Mouse (Mus musculus) left cerebral cortex, adult 6 months (tissue): Measurements from ENCODE around the gene Ipo9. TPM values are rescaled to one million over a fixed set of nuclear protein-coding genes. Genes with fewer than 3 reads are reported as not detected.

Experiments
- long read RNA-seq, 2 experiments: library from polyadenylated mRNA; unstranded; transcript quantifications; one replicate each; pipeline ENCODE4 v2.0.0; 2019 to 2020
- polyA plus RNA-seq: library from polyadenylated mRNA; unstranded; fragments of <200 nt; fragmentation: Nextera tagmentation; gene quantifications from 2 replicates; pipeline ENCODE4 v1.2.3, GENCODE M21; 2021

The Ipo9 gene
- polyA plus RNA-seq = 31.4 and 33.0 TPM in 2 replicates
- long read RNA-seq, experiment 1, full-length matches to known transcripts = 245 of 363 reads
- long read RNA-seq, experiment 1, partial matches to known transcripts = 51 of 363 reads
- long read RNA-seq, experiment 1, other reads (novel, unspliced or antisense) = 67 of 363 reads
- long read RNA-seq, experiment 2, full-length matches to known transcripts = 5 of 33 reads
- long read RNA-seq, experiment 2, partial matches to known transcripts = 8 of 33 reads
- long read RNA-seq, experiment 2, other reads (novel, unspliced or antisense) = 20 of 33 reads

GRCm38 (mm10) chr1:135429901-135430668, at the start of gene Ipo9:
TSS of gene Ipo9 (minus strand) at chr1:135430499.

GRCm38 (mm10) chr1:135374868-135375581, 55.3 kb downstream of the Ipo9 start, which contains the start of gene Shisa4:
TSS of gene Shisa4 (minus strand) at chr1:135375237.

Other genes starting within 250 kb of the Ipo9 start
- gene Elf3, start 171.9 kb downstream of the Ipo9 start, polyA plus RNA-seq = 0.12 and 0.20 TPM in 2 replicates
- gene Rnpep, start 146.4 kb downstream of the Ipo9 start, polyA plus RNA-seq = 26.2 and 31.2 TPM in 2 replicates
- 235 and 273 TPM in 2 replicates for gene Timm17a, start 116.7 kb downstream of the Ipo9 start, polyA plus RNA-seq
- gene Lmod1, start 105.7 kb downstream of the Ipo9 start, polyA plus RNA-seq = 0.22 and 0.28 TPM in 2 replicates
- 244 and 256 TPM in 2 replicates for gene Shisa4, start 55.3 kb downstream of the Ipo9 start, polyA plus RNA-seq
- 6.5 and 8.7 TPM in 2 replicates for gene Nav1, start 176.8 kb upstream of the Ipo9 start, polyA plus RNA-seq